Mouse (Mus musculus) forebrain, embryonic 11.5 days (tissue): ENCODE results near the gene Psmb8. TPM values are rescaled to one million over a fixed set of nuclear protein-coding genes. Genes with fewer than 3 reads are reported as not detected.

ENCODE experiments used
- ATAC-seq: fragments of 200-750 bp; cut with Nextera tagmentation; replicated peaks from 2 replicates; pipeline ENCODE4 v1.8.0; 2017; ENCODE audit warnings: moderate TSS enrichment; ENCODE audit not compliant: low FRiP score
- DNase-seq: peaks from one replicate; pipeline ENCODE4 v3.0.0-alpha.2; 2017; ENCODE audit warnings: low spot score
- H3K27ac ChIP-seq: fragments of 300-500 bp; sonication (generic); 2 replicates; pipeline ENCODE4 v1.5.1; 2014; ENCODE audit warnings: low read depth, low read length
- H3K27me3 ChIP-seq: fragments of 300-500 bp; sonication (generic); 2 replicates; pipeline ENCODE4 v1.6.1; 2014; ENCODE audit warnings: mild to moderate bottlenecking, low read length, mixed read lengths; ENCODE audit not compliant: control insufficient read depth, insufficient read depth
- H3K36me3 ChIP-seq: fragments of 300-500 bp; sonication (generic); 2 replicates; pipeline ENCODE4 v1.6.1; 2014; ENCODE audit warnings: mild to moderate bottlenecking, low read length, moderate library complexity, mixed read lengths; ENCODE audit not compliant: control insufficient read depth, insufficient read depth
- H3K4me1 ChIP-seq: fragments of 300-500 bp; sonication (generic); replicated peaks from 2 replicates; pipeline ENCODE4 v1.6.1; 2014; ENCODE audit warnings: low read length, mixed read lengths; ENCODE audit not compliant: control insufficient read depth, insufficient read depth
- H3K4me2 ChIP-seq: fragments of 300-500 bp; sonication (generic); 2 replicates; pipeline ENCODE4 v1.6.1; 2014; ENCODE audit warnings: low read depth, mild to moderate bottlenecking, low read length, moderate library complexity, mixed read lengths; ENCODE audit not compliant: severe bottlenecking
- H3K4me3 ChIP-seq: fragments of 300-500 bp; sonication (generic); 2 replicates; pipeline ENCODE4 v1.5.1; 2014; ENCODE audit warnings: low read depth, low read length
- H3K9ac ChIP-seq: fragments of 300-500 bp; sonication (generic); 2 replicates; pipeline ENCODE4 v1.6.1; 2014; ENCODE audit warnings: low read length
- H3K9me3 ChIP-seq: fragments of 300-500 bp; sonication (generic); 2 replicates; pipeline ENCODE4 v1.6.1; 2016; ENCODE audit warnings: low read length, mixed read lengths; ENCODE audit not compliant: control insufficient read depth
- WGBS: fragments of 180-500 bp; shearing (Covaris S2); extraction: QIAGEN DNeasy Blood & Tissue Kit; methylation state at CpG from one replicate; pipeline ENCODE4 v1.1.7; 2014; 5-methylcytosine and 5-hydroxymethylcytosine counted together
- polyA plus RNA-seq: library from polyadenylated mRNA; unstranded; fragments of >200 nt; fragmentation: Nextera tagmentation; extraction: Ambion mirVana; gene quantifications from 2 replicates; pipeline ENCODE4 v1.2.1, GENCODE M21; 2014

The Psmb8 gene
- polyA plus RNA-seq, 1 experiment from 2014 or later = 1.5 TPM

DNA sequence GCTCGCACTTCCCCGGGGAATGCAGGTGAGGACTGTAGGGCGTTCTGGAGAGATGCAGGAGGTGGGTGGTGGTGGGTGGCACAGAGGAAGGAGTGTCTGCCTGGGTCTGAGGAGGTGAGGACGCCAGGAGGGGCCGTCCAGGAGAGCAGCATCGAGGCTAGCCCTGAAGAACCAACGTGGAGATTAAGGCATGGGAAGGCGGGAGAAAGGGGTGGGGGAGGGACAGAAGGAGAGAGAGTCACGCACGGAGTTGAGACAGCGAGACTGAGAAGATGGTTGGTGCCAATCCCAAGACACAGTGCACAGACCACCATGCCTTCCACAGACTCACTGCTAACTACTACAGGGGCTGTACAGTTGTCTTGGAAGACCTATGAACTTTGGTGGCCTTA is 996 bp downstream of the Psmb8 start:
- Histone ChIP-seq H3K4me3 (peak overlapping the region; percentile 18; the same call in 1 of the 2 replicates), H3K36me3 (no peaks in the 10 kb centered on the region), H3K4me1 (peaks cover 5% of the 10 kb centered on the region), H3K27ac (no peak overlapping the region), H3K27me3 (peaks cover 49% of the 10 kb centered on the region), H3K4me2 (peak overlapping the region; percentile 44; the same call in 1 of the 2 replicates), H3K9me3 (no peaks in the 10 kb centered on the region), H3K9ac (no peak overlapping the region)
- ATAC-seq (no peak), DNase-seq (no peak)
- WGBS = 7% methylated on average over 11 of the region's 11 CpGs

DNA sequence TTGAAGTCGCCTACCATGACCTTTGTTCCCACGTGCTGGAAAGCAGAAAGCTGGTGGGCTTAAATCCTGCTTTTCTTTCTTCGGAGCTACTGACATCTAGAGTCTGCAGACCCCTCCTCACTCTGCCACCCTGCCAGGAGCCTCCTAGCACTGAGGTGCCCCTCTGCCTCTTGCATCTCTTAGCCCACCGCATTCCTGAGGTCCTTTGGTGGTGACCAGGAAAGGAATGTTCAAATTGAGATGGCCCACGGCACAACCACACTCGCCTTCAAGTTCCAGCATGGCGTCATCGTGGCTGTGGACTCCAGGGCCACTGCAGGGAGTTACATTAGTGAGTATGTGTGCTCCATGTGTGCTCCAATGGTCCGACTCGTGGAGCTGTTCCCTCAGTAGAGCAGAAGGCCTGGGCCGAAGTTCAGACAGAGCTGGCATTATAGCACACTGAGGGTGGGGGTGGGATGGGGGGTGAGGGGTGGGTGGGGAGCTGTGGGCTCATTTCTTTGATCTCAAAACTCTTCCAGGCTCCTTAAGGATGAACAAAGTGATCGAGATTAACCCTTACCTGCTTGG is 1.6 kb downstream of the Psmb8 start:
- Histone ChIP-seq H3K4me3 (no peak overlapping the region), H3K36me3 (no peaks in the 10 kb centered on the region), H3K27me3 (peaks cover 45% of the 10 kb centered on the region), H3K9ac (no peak overlapping the region), H3K4me2 (no peak overlapping the region), H3K4me1 (peaks cover 5% of the 10 kb centered on the region), H3K27ac (no peak overlapping the region), H3K9me3 (no peaks in the 10 kb centered on the region)
- WGBS = 64% methylated on average over 12 of the region's 12 CpGs
- DNase-seq (no peak), ATAC-seq (no peak)

DNA sequence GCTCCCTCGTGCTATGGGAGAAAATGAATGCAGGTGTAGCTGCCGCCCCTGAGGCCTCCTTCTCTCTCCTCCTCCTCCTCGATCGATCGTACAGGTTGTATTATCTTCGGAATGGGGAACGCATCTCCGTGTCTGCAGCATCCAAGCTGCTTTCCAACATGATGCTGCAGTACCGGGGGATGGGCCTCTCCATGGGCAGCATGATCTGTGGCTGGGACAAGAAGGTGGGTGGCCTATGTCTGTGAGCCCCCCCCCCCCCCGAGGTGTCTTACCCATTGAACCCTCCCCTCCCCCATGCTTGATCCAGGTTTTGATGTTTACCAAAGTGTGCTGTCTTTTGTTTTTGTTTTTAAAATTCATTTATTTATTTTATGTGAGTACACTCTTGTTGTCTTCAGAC is 2.5 kb downstream of the Psmb8 start:
- H3K36me3 ChIP-seq = no peaks in the 10 kb centered on the region
- H3K9me3 ChIP-seq = no peaks in the 10 kb centered on the region
- no peak overlapping the region for H3K9ac ChIP-seq
- no peak overlapping the region for H3K27ac ChIP-seq
- H3K4me1 ChIP-seq = peaks cover 9% of the 10 kb centered on the region
- peaks cover 49% of the 10 kb centered on the region for H3K27me3 ChIP-seq
- no peak for ATAC-seq
- no peak overlapping the region for H3K4me2 ChIP-seq
- H3K4me3 ChIP-seq = no peak overlapping the region
- WGBS = 78% methylated on average over 10 of the region's 10 CpGs
- no peak for DNase-seq

DNA sequence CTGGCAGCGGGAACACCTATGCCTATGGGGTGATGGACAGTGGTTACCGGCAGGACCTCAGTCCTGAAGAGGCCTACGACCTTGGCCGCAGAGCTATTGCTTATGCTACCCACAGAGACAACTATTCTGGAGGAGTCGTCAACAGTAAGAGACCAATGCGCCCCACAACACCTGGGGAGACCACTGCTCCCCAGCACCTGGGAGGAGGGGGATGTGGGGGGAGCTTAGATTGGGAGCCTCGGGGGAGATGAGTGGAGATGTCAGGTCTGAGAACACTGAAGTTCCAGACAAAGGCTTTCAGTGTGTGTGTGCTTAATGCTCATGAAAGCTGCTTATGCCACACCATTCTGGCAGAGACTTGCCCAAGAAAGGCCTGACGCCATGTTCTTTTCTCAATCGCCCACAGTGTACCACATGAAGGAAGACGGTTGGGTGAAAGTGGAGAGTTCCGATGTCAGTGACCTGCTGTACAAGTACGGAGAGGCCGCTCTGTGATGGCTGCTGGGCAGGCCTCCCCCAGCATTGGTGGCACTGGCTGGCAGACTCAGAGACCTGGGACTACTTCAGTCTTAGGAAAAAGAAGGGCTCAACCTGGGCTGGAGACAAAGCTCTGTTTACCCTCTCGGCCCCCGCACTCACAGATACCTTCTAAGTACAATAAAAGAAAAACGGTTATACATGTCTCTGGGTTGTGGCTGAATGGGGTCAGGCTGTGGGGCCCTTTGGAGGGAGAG is 3.4 kb downstream of the Psmb8 start:
- Histone ChIP-seq H3K4me3 (no peak overlapping the region), H3K4me2 (no peak overlapping the region), H3K9ac (no peak overlapping the region), H3K27ac (no peak overlapping the region), H3K4me1 (peaks cover 9% of the 10 kb centered on the region), H3K9me3 (no peaks in the 10 kb centered on the region), H3K27me3 (peaks cover 53% of the 10 kb centered on the region), H3K36me3 (no peaks in the 10 kb centered on the region)
- ATAC-seq (no peak), DNase-seq (no peak)
- WGBS = 88% methylated on average over 16 of the region's 16 CpGs

DNA sequence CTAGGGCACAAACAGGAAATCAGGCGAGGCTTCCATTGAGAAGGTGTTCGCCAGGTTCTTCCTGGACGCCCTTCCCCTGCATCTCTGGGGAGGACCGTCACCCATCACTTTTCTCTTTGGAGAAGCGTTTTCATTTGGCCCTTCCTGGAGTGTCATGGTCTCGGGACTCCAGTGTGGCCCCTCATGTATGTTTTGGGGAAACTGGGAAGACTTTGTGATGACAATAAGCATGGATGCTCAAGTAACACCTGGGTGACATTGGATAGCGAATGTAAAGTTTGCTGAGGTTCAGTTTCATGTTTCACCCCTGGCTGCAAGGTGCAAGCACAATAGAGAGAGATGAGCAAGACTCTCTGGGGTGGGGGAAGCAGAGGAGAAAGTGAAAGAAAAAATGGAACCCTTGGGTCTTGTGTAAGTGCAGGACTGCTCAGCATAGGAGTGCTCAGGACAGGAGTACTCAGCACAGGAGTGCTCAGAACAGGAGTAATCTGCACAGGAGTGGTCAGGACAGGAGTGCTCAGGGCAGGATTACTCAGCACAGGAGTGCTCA is 4.1 kb downstream of the Psmb8 start:
- no peak for ATAC-seq
- H3K4me1 ChIP-seq = peaks cover 9% of the 10 kb centered on the region
- H3K27ac ChIP-seq = no peak overlapping the region
- H3K27me3 ChIP-seq = peaks cover 49% of the 10 kb centered on the region
- WGBS = 71% methylated on average over 7 of the region's 7 CpGs
- H3K9me3 ChIP-seq = no peaks in the 10 kb centered on the region
- H3K9ac ChIP-seq = no peak overlapping the region
- H3K36me3 ChIP-seq = no peaks in the 10 kb centered on the region
- H3K4me3 ChIP-seq = no peak overlapping the region
- DNase-seq = no peak
- H3K4me2 ChIP-seq = no peak overlapping the region

DNA sequence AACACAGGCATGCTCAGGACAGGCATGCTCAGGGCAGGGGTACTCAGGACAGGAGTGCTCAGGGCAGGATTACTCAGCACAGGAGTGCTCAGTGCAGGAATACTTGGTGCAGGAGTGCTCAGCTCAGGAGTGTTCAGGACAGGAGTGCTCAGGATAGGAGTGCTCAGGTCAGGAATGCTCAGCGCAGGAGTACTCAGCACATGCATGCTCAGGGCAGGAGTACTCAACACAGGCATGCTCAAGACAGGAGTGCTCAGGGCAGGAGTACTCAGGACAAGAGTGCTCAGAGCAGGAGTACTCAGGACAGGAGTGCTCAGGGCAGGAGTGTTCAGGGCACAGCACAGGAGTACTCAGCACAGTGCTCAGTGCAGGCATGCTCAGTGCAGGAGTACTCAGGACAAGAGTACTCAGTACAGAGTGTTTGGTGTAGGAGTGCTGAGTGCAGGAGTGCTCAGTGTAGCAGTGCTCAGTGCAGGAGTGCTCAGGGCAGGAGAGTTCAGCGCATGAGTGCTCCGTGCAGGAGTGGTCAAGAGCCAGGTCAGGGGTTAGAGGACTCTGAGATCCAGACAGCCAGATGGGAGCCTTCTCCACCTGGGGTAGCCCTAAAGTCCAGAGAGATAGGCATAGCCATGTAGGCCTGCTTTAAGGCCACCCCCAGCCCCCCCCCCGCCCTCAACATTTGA is 5.4 kb downstream of the Psmb8 start:
- Histone ChIP-seq H3K9ac (no peak overlapping the region), H3K4me3 (no peak overlapping the region), H3K4me2 (no peak overlapping the region), H3K36me3 (no peaks in the 10 kb centered on the region), H3K27ac (no peak overlapping the region), H3K9me3 (no peaks in the 10 kb centered on the region), H3K4me1 (peaks cover 9% of the 10 kb centered on the region), H3K27me3 (peaks cover 36% of the 10 kb centered on the region)
- DNase-seq = no peak
- ATAC-seq = peak; percentile 65; the same call in 1 of the 2 replicates
- WGBS = 76% methylated on average over 4 of the region's 4 CpGs

DNA sequence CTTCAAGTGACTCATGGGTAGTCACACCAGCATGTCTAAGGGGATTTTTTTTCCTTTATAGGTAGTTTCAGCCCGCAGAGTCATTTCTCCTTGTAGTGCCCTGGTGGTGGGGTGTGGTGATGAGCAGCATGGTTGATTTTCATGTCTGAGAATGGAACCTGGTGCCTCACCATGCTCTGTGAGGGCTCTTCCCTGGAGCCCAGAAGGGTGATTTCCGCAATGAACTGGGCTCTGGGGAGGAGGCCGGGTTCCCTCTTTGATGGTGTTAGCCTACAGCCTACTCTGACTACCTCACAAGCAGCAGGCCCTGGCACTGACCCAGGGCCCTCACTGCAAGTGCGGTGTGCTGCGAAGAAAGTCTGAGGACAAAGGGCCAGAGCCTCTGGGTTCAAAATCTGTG is 5.9 kb downstream of the Psmb8 start, which contains the start of gene Tap2:
Gene Tap2 (plus strand): TSS at position 84 of the 400 bp plus-strand sequence.
- no peak for ATAC-seq
- Histone ChIP-seq H3K36me3 (no peaks in the 10 kb centered on the region), H3K4me2 (peak within 1 kb of the TSS; percentile 86), H3K9me3 (no peaks in the 10 kb centered on the region), H3K27me3 (peaks cover 31% of the 10 kb centered on the region), H3K27ac (no peak within 1 kb of the TSS), H3K4me3 (peak within 1 kb of the TSS; percentile 50), H3K9ac (peak within 1 kb of the TSS; percentile 57), H3K4me1 (peaks cover 4% of the 10 kb centered on the region)
- WGBS = 64% methylated on average over 5 of the region's 5 CpGs
- no peak for DNase-seq

DNA sequence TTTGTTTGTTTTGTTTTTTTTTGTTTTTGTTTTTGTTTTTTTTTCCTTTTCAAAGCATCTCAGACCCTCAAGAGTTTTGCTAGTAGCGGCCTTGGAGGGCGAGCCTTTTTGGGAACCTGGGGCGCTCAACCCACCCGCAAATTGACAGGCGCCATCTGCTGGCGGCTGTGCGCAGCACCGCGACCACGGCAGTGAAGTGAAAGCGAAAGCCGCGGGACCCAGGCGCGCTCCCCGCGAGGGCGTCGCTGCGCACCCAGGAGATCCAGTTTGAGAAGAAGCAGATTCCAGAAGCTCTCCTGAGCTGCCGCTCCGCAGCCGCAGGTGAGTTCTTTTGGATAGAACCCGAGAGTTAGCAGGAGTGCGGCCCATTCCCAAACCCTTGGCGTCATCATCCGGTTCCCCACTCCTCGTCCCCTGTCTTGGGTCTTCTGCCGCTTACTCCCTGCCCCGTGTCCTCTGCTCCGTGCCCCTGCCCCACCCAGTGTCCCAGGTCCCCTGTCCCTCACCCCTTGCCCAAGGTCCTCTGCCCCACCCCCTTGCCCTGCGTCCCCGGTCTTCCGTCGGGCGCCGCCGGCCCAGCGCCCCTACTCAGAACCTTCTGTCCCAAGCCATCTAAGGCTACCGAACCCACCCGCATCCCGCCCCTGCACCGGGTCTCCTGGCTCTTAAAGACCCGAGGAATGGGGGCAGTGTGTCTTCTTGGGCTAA is 6.9 kb downstream of the Psmb8 start:
- peak overlapping the region; percentile 50 for H3K4me3 ChIP-seq
- H3K27ac ChIP-seq = no peak overlapping the region
- H3K4me2 ChIP-seq = peak overlapping the region; percentile 86
- peak; percentile 90 for DNase-seq
- peaks cover 21% of the 10 kb centered on the region for H3K27me3 ChIP-seq
- WGBS = under 1% methylated on average over 44 of the region's 44 CpGs
- H3K36me3 ChIP-seq = no peaks in the 10 kb centered on the region
- ATAC-seq = 0 out of 2 replicates have a peak, but pooled peaks have one; percentile 27
- peak overlapping the region; percentile 57 for H3K9ac ChIP-seq
- H3K4me1 ChIP-seq = peaks cover 4% of the 10 kb centered on the region
- H3K9me3 ChIP-seq = no peaks in the 10 kb centered on the region
